Mouse (Mus musculus) heart, embryonic 14.5 days (tissue): ENCODE measurements around the gene Car6. TPM values are rescaled to one million over a fixed set of nuclear protein-coding genes. Genes with fewer than 3 reads are reported as not detected.
A peak's percentile ranks its signal among the peaks of the same experiment; 100 is the strongest.

Experiments used
- ATAC-seq: fragments of 200-750 bp; cut with Nextera tagmentation; 2 replicates; pipeline ENCODE4 v1.8.0; 2017; ENCODE audit warnings: low read depth, moderate TSS enrichment; ENCODE audit not compliant: insufficient number of reproducible peaks, insufficient read depth, low FRiP score
- H3K27ac ChIP-seq, 2 experiments: fragments of 200-500 bp in 1 of 2; fragments of 300-500 bp in 1 of 2; sonication (generic) in 1 of 2; replicated peaks in 1 of 2; 2 replicates each; pipeline ENCODE4 v1.5.1; 2012 to 2014; ENCODE audit warnings: low read depth in 2 of 2, low read length in 2 of 2, control low read depth in 1 of 2, mild to moderate bottlenecking in 1 of 2, mixed read lengths in 1 of 2; ENCODE audit not compliant: control insufficient read depth in 1 of 2, insufficient read depth in 1 of 2
- H3K27me3 ChIP-seq: fragments of 300-500 bp; sonication (generic); 2 replicates; pipeline ENCODE4 v1.6.1; 2014; ENCODE audit warnings: mild to moderate bottlenecking, low read length, control low read depth; ENCODE audit not compliant: control insufficient read depth, insufficient read depth
- H3K36me3 ChIP-seq: fragments of 300-500 bp; sonication (generic); 2 replicates; pipeline ENCODE4 v1.6.1; 2014; ENCODE audit warnings: mild to moderate bottlenecking, control low read depth, low read length, mixed read lengths; ENCODE audit not compliant: control insufficient read depth, insufficient read depth
- H3K4me1 ChIP-seq, 2 experiments: fragments of 200-500 bp in 1 of 2; fragments of 300-500 bp in 1 of 2; sonication (generic) in 1 of 2; 2 replicates each; pipeline ENCODE4 v1.6.1; 2012 to 2014; ENCODE audit warnings: low read length in 2 of 2, control low read depth in 1 of 2, mixed read lengths in 1 of 2; ENCODE audit not compliant: control insufficient read depth in 2 of 2, insufficient read depth in 2 of 2
- H3K4me2 ChIP-seq: fragments of 300-500 bp; sonication (generic); 2 replicates; pipeline ENCODE4 v1.6.1; 2014; ENCODE audit warnings: mild to moderate bottlenecking, low read length
- H3K4me3 ChIP-seq, 2 experiments: fragments of 200-500 bp in 1 of 2; fragments of 300-500 bp in 1 of 2; sonication (generic) in 1 of 2; 2 replicates each; pipeline ENCODE4 v1.5.1; 2012 to 2014; ENCODE audit warnings: low read length in 2 of 2, mild to moderate bottlenecking in 2 of 2, control low read depth in 1 of 2, low read depth in 1 of 2, moderate library complexity in 1 of 2; ENCODE audit not compliant: control insufficient read depth in 1 of 2, insufficient read depth in 1 of 2
- H3K9ac ChIP-seq: fragments of 300-500 bp; sonication (generic); 2 replicates; pipeline ENCODE4 v1.6.1; 2014; ENCODE audit warnings: mild to moderate bottlenecking, low read length
- H3K9me3 ChIP-seq: fragments of 300-500 bp; sonication (generic); 2 replicates; pipeline ENCODE4 v1.6.1; 2016; ENCODE audit warnings: low read length, control low read depth; ENCODE audit not compliant: control insufficient read depth
- WGBS: fragments of 180-500 bp; shearing (Covaris S2); extraction: QIAGEN DNeasy Blood & Tissue Kit; methylation state at CpG from one replicate; pipeline ENCODE4 v1.1.7; 2014; 5-methylcytosine and 5-hydroxymethylcytosine counted together
- polyA plus RNA-seq: library from polyadenylated mRNA; unstranded; fragments of >200 nt; fragmentation: Nextera tagmentation; extraction: Ambion mirVana; gene quantifications from 2 replicates; pipeline ENCODE4 v1.2.1, GENCODE M21; 2014

Gene Car6
- polyA plus RNA-seq, 1 experiment from 2014 or later: not detected

DNA sequence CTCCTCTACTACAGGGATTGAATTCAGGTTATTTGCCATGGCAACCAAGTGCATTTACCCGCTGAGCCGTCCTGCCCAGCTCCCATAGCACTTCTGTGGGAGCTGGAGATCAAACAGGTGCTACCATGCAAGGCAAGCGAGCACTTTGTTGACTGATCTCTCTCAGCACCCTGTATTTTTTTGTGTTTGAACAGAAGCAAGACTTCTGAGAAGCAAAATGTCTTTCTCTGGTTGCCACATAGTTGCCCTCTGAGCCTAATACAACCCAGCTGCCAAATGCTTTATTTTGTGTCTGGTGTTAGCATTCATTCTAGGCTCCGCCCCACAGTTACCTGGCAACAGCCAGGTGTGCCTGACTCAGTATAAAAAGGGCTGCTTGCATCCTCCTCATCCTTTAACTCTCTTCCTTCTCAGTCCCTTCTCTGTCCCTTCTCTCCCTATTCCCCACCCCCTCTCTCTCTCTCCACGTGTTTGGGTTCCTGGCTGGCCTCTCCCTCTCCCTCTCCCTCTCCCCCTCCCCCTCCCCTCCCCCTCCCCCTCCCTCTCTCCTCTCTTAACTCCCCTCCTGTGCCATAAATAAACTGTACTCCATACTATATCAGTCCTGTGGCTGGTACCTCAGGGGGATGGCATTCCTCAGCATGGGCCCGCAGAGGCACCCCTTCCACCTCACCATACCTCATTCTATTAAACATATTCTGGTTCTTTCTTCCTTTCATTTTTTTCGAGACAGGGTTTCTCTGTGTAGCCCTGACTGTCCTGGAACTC is 27.6 kb upstream of the Car6 start:
- H3K27me3 ChIP-seq: no peaks in the 10 kb centered on the region
- no peak overlapping the region for H3K9ac ChIP-seq
- WGBS: 45% methylated on average over 7 of the region's 7 CpGs
- peak overlapping the region; percentile 65 to 69 for H3K27ac ChIP-seq
- no peak overlapping the region for H3K4me3 ChIP-seq
- H3K4me1 ChIP-seq: peaks cover 27 to 31% of the 10 kb centered on the region in 2 experiments
- ATAC-seq: no peak
- no peaks in the 10 kb centered on the region for H3K9me3 ChIP-seq
- H3K36me3 ChIP-seq: no peaks in the 10 kb centered on the region
- H3K4me2 ChIP-seq: no peak overlapping the region

DNA sequence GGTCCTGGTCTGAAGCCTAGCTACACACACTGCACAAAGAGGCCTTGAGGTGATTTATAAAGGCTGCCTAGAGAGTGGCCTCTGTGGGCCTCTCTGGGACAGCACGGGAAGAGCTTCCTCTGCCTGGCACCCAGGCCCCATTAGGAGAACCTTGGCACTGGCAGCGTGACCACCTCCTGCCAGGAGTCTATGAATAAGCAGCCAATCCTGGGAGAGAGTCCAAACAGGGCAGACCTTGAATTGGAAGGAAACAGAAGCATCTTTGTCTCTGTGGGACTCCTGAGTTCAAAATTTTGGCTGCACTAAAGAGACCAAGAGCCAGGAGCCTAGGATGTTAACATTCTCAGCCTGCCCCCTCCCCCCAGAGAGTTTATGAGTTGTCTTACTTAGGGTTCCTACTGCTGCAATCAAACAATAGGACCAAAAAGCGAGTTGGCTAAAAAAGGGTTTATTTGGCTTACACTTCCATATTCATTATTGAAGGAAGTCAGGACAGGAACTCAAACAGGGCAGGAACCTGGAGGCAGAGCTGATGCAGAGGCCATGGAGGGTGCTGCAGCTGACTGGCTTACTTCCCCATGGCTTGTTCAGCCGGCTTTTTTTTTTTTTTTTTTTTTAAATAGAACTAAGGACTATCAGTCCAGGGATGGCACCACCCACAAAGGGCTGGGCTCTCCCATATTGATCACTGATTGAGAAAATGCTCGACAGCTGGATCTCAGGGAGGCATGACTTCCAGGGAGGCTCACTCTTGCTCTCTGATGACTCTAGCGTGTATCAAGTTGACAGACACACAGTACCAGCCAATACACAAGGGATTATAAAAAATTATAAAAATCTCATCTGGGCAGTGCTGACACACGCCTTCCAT is 25.9 kb upstream of the Car6 start:
- WGBS: 74% methylated on average over 7 of the region's 7 CpGs
- H3K4me3 ChIP-seq: no peak overlapping the region
- no peaks in the 10 kb centered on the region for H3K36me3 ChIP-seq
- no peak overlapping the region for H3K4me2 ChIP-seq
- H3K9ac ChIP-seq: no peak overlapping the region
- peak overlapping the region; percentile 16 to 51; a peak in 2 of 4 replicates for H3K27ac ChIP-seq
- H3K4me1 ChIP-seq: peaks cover 26 to 31% of the 10 kb centered on the region in 2 experiments
- ATAC-seq: no peak
- no peaks in the 10 kb centered on the region for H3K9me3 ChIP-seq
- no peaks in the 10 kb centered on the region for H3K27me3 ChIP-seq

DNA sequence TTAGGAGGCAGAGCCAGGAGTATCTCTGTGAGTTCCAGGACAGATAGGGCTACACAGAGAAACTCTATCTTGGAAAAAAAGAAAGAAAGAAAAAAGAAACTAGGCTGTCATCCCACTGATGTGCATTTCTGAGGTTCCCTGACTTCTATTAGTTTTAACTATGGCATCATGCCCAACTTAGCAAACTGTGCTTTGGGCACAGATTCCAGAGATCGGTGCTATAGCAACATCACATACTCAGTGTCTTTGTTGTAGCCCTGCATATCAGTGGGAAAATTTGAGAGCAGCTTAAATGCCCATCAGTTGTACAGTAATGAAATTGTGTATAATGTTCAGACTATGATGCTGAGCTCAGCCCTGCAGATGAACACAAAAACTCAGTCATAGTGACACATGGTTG is 24.6 kb upstream of the Car6 start:
- no peaks in the 10 kb centered on the region for H3K9me3 ChIP-seq
- no peak overlapping the region for H3K4me2 ChIP-seq
- H3K27ac ChIP-seq: no peak overlapping the region
- WGBS: 88% methylated on average over 1 of the region's 1 CpGs
- no peak for ATAC-seq
- H3K27me3 ChIP-seq: no peaks in the 10 kb centered on the region
- no peak overlapping the region for H3K9ac ChIP-seq
- no peaks in the 10 kb centered on the region for H3K36me3 ChIP-seq
- H3K4me3 ChIP-seq: no peak overlapping the region
- peaks cover 17 to 26% of the 10 kb centered on the region in 2 experiments for H3K4me1 ChIP-seq

- 86% methylated on average over 4 of the region's 4 CpGs for WGBS
- Histone ChIP-seq H3K27ac (no peak overlapping the region), H3K9ac (no peak overlapping the region), H3K36me3 (no peaks in the 10 kb centered on the region), H3K27me3 (no peaks in the 10 kb centered on the region), H3K4me3 (no peak overlapping the region), H3K4me2 (no peak overlapping the region), H3K9me3 (no peaks in the 10 kb centered on the region), H3K4me1 (peaks cover 10 to 16% of the 10 kb centered on the region in 2 experiments)
- no peak for ATAC-seq
These were observed 22.7 kb upstream of the Car6 start for GRCm38 (mm10) chr4:150223830-150224229.

GRCm38 (mm10) chr4:150221017-150221640 is 20.0 kb upstream of the Car6 start:
- H3K27ac ChIP-seq: no peak overlapping the region
- ATAC-seq: no peak
- no peaks in the 10 kb centered on the region for H3K36me3 ChIP-seq
- peak overlapping the region in 1 of 2 experiments; percentile 10; a peak in 2 of 4 replicates for H3K4me3 ChIP-seq
- H3K9me3 ChIP-seq: no peaks in the 10 kb centered on the region
- WGBS: 48% methylated on average over 10 of the region's 10 CpGs
- peaks cover 4 to 5% of the 10 kb centered on the region in 2 experiments; a peak in 3 of 4 replicates for H3K4me1 ChIP-seq
- no peak overlapping the region for H3K9ac ChIP-seq
- no peaks in the 10 kb centered on the region for H3K27me3 ChIP-seq
- H3K4me2 ChIP-seq: peak overlapping the region; percentile 52

GRCm38 (mm10) chr4:150220584-150220983 is 19.5 kb upstream of the Car6 start:
- H3K27me3 ChIP-seq: no peaks in the 10 kb centered on the region
- peak overlapping the region; percentile 10 to 20; a peak in 3 of 4 replicates for H3K4me3 ChIP-seq
- H3K27ac ChIP-seq: no peak overlapping the region
- no peaks in the 10 kb centered on the region for H3K36me3 ChIP-seq
- H3K9me3 ChIP-seq: no peaks in the 10 kb centered on the region
- 19% methylated on average over 11 of the region's 11 CpGs for WGBS
- H3K4me1 ChIP-seq: peaks cover 4 to 5% of the 10 kb centered on the region in 2 experiments; a peak in 3 of 4 replicates
- peak overlapping the region; percentile 52 for H3K4me2 ChIP-seq
- no peak for ATAC-seq
- H3K9ac ChIP-seq: no peak overlapping the region

GRCm38 (mm10) chr4:150219501-150220292 is 18.6 kb upstream of the Car6 start:
- no peaks in the 10 kb centered on the region for H3K36me3 ChIP-seq
- H3K27me3 ChIP-seq: no peaks in the 10 kb centered on the region
- H3K27ac ChIP-seq: no peak overlapping the region
- no peak overlapping the region for H3K4me3 ChIP-seq
- ATAC-seq: no peak
- H3K9me3 ChIP-seq: no peaks in the 10 kb centered on the region
- H3K9ac ChIP-seq: no peak overlapping the region
- no peak overlapping the region for H3K4me2 ChIP-seq
- 74% methylated on average over 9 of the region's 9 CpGs for WGBS
- H3K4me1 ChIP-seq: peaks cover 4 to 5% of the 10 kb centered on the region in 2 experiments; a peak in 3 of 4 replicates
